Mouse (Mus musculus): ENCODE measurements around the gene 2610318N02Rik.

DNA sequence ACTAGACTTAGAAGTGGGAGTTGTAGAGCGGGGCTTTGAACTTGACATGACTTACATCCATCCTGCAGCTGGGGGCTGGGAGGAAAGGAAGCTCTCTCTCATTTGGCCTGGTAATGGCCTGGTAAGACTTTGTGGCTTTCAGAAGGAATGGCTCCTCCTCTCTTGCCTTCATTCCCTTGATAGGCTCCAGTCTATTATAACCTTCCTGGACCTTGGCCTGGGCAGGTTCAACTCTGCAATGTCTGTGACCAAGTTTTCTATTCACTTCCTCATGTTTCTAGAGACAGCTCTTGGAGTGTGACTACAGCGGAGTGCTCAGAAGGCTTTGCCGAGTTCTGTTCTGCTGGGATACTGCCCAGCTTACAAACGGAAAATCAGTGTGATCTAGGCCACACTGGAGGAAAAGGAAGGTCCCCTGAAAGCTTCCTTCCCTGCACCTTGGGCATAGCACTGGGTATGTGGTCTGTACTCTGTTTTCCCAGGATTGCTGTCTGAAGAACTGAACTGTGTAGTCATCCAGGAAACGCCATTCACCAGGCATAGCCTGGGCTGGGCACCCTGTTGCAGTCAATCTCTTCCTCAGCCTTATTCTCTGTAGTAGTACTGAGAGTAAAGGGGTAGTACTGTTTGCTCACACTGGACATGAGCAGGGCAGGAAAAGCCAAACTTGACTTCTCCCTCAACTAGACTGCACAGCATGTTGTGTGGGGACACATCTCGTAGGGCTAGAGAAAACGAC, 25.7 kb upstream of the 2610318N02Rik start:
- TF ChIP-seq CTCF (IDR thresholded peaks at IDR 0.05; ENCODE audit: insufficient read depth, low read length) (no peak), POLR2A (IDR thresholded peaks at IDR 0.05; ENCODE audit: borderline replicate concordance, extremely low read depth, low read depth, low read length) (no peak)

Data from lung, adult 2 months (tissue).